Mouse (Mus musculus) neural tube, embryonic 14.5 days (tissue): ENCODE measurements around the gene Adig. TPM values are rescaled to one million over a fixed set of nuclear protein-coding genes. Genes with fewer than 3 reads are reported as not detected.

Experiments used
- ATAC-seq: fragments of 200-750 bp; cut with Nextera tagmentation; 2 replicates; pipeline ENCODE4 v1.8.0; 2017; ENCODE audit warnings: low read depth, mild to moderate bottlenecking, moderate TSS enrichment, moderate library complexity
- H3K27ac ChIP-seq: fragments of 300-500 bp; sonication (generic); 2 replicates; pipeline ENCODE4 v1.5.1; 2014; ENCODE audit warnings: low read depth, mild to moderate bottlenecking, control low read depth, low read length, moderate library complexity, mixed read lengths
- H3K27me3 ChIP-seq: fragments of 300-500 bp; sonication (generic); 2 replicates; pipeline ENCODE4 v1.6.1; 2014; ENCODE audit warnings: low read length; ENCODE audit not compliant: control insufficient read depth, insufficient read depth
- H3K36me3 ChIP-seq: fragments of 300-500 bp; sonication (generic); 2 replicates; pipeline ENCODE4 v1.6.1; 2014; ENCODE audit warnings: low read length, mixed read lengths; ENCODE audit not compliant: control insufficient read depth, insufficient read depth
- H3K4me1 ChIP-seq: fragments of 300-500 bp; sonication (generic); 2 replicates; pipeline ENCODE4 v1.6.1; 2014; ENCODE audit warnings: low read length; ENCODE audit not compliant: control insufficient read depth, insufficient read depth
- H3K4me2 ChIP-seq: fragments of 300-500 bp; sonication (generic); 2 replicates; pipeline ENCODE4 v1.6.1; 2014; ENCODE audit warnings: mild to moderate bottlenecking, low read depth, low read length, control low read depth
- H3K4me3 ChIP-seq: fragments of 300-500 bp; sonication (generic); 2 replicates; pipeline ENCODE4 v1.5.1; 2014; ENCODE audit warnings: low read depth, low read length, control low read depth, mixed read lengths
- H3K9ac ChIP-seq: fragments of 300-500 bp; sonication (generic); replicated peaks from 2 replicates; pipeline ENCODE4 v1.6.1; 2014; ENCODE audit warnings: low read depth, mild to moderate bottlenecking, control low read depth, low read length, mixed read lengths
- H3K9me3 ChIP-seq: fragments of 300-500 bp; sonication (generic); 2 replicates; pipeline ENCODE4 v1.6.1; 2016; ENCODE audit warnings: low read length; ENCODE audit not compliant: control insufficient read depth
- WGBS: fragments of 180-500 bp; shearing (Covaris S2); extraction: QIAGEN DNeasy Blood & Tissue Kit; methylation state at CpG from one replicate; pipeline ENCODE4 v1.1.7; 2014; 5-methylcytosine and 5-hydroxymethylcytosine counted together
- polyA plus RNA-seq: library from polyadenylated mRNA; unstranded; fragments of >200 nt; fragmentation: Nextera tagmentation; extraction: Ambion mirVana; gene quantifications from 2 replicates; pipeline ENCODE4 v1.2.1, GENCODE M21; 2014

Gene Adig
- polyA plus RNA-seq, 1 experiment from 2014 or later = not detected

DNA sequence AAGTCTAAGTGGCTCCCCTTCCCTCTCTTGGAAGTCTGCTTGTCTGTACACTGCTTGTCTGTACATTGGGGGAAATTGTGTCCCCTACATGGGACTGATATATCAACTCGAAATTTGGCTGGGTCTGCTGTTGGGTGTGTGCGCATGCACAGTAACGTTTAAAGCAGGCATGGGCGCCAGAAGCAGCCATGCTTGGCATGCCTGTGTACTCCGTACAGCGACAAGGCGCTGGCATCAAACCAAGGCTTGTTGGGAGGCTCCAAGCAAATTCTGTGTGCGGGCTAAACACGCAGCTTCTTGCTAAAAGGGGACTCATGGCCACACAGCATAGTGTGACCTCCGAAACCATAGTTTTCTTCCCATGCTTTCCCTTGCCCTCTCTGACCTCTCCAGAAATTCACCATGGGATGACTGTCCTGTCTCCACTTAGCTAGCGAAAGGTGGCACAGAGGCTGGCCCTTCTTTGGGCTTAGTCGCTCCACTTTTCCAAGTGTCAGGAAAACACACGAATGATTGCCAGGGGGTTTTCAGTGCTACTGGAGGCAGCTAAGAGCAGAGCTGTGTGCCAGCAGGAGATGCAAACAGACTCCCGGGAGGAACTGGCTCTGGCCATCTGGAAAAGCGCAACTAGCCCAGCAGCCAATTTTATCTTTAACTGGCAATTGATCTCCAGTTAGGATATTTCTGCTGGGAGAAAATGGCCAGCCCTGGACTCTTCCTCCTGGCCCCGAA lies 21.9 kb downstream of the Adig start:
- Histone ChIP-seq H3K4me2 (no peak overlapping the region), H3K27ac (no peak overlapping the region), H3K4me1 (no peaks in the 10 kb centered on the region), H3K36me3 (no peaks in the 10 kb centered on the region), H3K9ac (no peak overlapping the region), H3K4me3 (no peak overlapping the region), H3K9me3 (no peaks in the 10 kb centered on the region), H3K27me3 (no peaks in the 10 kb centered on the region)
- 84% methylated on average over 16 of the region's 16 CpGs for WGBS
- no peak for ATAC-seq

GRCm38 (mm10) chr2:158534090-158534489 lies 31.7 kb downstream of the Adig start:
- no peak overlapping the region for H3K9ac ChIP-seq
- H3K27ac ChIP-seq = no peak overlapping the region
- WGBS = 7% methylated on average over 4 of the region's 4 CpGs

GRCm38 (mm10) chr2:158534559-158534958 lies 32.1 kb downstream of the Adig start:
- WGBS = 79% methylated on average over 8 of the region's 8 CpGs
- Histone ChIP-seq H3K27ac (no peak overlapping the region), H3K9ac (no peak overlapping the region), H3K4me1 (no peaks in the 10 kb centered on the region), H3K36me3 (no peaks in the 10 kb centered on the region), H3K27me3 (no peaks in the 10 kb centered on the region), H3K9me3 (no peaks in the 10 kb centered on the region), H3K4me3 (no peak overlapping the region), H3K4me2 (no peak overlapping the region)
- ATAC-seq = no peak

More at GRCm38 (mm10) chr2:158534090-158534489, 31.7 kb downstream of the Adig start:
- Histone ChIP-seq H3K9me3 (no peaks in the 10 kb centered on the region), H3K27me3 (no peaks in the 10 kb centered on the region), H3K36me3 (no peaks in the 10 kb centered on the region), H3K4me3 (no peak overlapping the region), H3K4me1 (no peaks in the 10 kb centered on the region), H3K4me2 (no peak overlapping the region)
- peak; percentile 66; the same call in 1 of the 2 replicates for ATAC-seq

DNA sequence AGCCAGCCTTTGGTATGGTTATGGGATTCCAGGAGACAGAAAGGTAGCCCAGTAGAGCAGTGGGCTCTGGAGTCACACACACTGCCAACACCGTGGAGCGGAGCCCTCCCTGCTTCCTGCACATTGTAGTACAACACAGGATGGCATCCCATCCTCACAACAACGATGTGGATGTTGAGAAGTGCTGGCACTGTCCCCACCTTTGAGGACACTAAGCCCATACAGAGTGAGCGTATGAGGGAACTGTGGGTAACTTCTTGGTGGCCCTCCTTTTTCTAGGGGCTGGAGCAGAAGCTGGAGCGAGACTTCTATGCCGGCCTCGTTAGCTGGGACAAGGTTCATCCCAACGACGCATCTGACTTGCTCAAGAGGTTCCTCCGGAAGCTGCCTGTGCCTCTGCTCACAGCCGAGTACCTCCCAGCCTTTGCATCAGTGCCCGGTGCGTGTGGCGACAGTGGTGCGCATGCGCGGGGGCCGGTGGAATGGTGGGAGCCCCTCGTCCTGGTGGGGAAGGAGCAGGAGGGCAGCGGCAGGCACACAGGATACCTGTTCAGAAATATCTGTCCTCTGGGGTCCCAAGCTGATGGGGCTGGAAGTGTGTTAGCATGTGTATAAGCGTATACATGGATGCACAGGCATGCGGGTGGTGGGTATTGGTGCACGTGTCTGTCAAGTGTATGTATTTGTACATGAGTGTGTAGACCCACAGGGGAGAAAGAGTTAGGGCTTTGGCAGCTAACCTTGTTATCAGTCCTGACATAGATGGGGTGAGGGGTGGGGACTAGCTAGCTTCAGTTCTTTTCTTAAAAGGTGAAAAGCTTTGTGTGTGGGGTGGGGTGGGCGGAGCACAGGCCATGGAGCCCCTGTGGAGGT lies 37.3 kb downstream of the Adig start:
- no peaks in the 10 kb centered on the region for H3K27me3 ChIP-seq
- no peaks in the 10 kb centered on the region for H3K36me3 ChIP-seq
- no peaks in the 10 kb centered on the region for H3K4me1 ChIP-seq
- no peak overlapping the region; the same call in 1 of the 2 replicates for H3K27ac ChIP-seq
- H3K9ac ChIP-seq = peak overlapping the region; percentile 21; the same call in 1 of the 2 replicates
- peak overlapping the region; percentile 29 for H3K4me2 ChIP-seq
- ATAC-seq = peak; percentile 49; the same call in 1 of the 2 replicates
- H3K9me3 ChIP-seq = no peaks in the 10 kb centered on the region
- 0 out of 2 replicates have a peak overlapping the region, but pooled peaks have one; percentile 1 for H3K4me3 ChIP-seq
- 52% methylated on average over 24 of the region's 24 CpGs for WGBS

GRCm38 (mm10) chr2:158541286-158541685 lies 38.9 kb downstream of the Adig start:
- Histone ChIP-seq H3K4me2 (no peak overlapping the region), H3K27ac (no peak overlapping the region), H3K4me1 (no peaks in the 10 kb centered on the region), H3K36me3 (no peaks in the 10 kb centered on the region), H3K27me3 (no peaks in the 10 kb centered on the region), H3K4me3 (no peak overlapping the region), H3K9me3 (no peaks in the 10 kb centered on the region), H3K9ac (no peak overlapping the region)
- ATAC-seq = no peak
- 60% methylated on average over 4 of the region's 4 CpGs for WGBS

DNA sequence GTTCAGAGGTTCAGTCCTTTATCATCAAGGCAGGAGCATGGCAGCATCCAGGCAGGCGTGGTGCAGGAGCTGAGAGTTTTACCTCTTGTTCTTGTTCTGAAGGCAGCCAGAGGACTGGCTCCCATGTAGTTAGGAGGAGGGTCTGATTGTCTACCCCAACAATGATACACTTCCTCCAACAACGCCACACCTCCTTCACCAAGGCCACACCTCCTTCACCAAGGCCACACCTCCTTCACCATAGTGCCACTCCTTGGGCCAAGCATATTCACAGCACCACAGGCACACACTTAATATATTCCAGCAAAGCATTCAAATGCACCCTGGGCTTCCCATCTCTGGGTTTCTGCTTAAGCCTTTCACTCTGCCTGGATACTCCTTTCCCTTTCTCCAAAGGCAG lies 42.9 kb downstream of the Adig start:
- Histone ChIP-seq H3K27ac (no peak overlapping the region), H3K4me2 (no peak overlapping the region), H3K9ac (no peak overlapping the region), H3K4me3 (no peak overlapping the region), H3K27me3 (no peaks in the 10 kb centered on the region), H3K9me3 (no peaks in the 10 kb centered on the region), H3K36me3 (no peaks in the 10 kb centered on the region), H3K4me1 (0 out of 2 replicates have a peak, but pooled peaks cover 3% of the 10 kb centered on the region)
- no peak for ATAC-seq
- WGBS = 79% methylated on average over 2 of the region's 2 CpGs

DNA sequence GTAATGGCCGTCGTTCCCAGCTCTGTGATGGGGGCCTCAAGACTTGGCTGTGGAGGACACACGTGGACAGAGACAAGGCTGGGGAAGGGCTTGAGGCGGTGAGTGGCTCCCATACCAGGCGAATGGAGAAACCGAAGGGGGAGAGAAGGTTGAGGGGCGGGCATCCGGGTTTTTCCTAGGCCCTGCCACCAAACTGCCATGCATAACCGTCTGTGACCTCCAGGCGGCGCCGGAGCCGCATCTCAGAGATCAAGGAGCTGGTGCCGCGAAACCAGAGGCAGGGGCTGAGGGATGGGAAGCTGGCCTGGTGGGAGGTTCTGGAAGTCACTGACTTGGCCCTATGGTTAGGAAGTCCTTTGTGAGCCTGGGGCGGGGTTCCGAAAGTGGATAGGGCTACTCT lies 44.3 kb downstream of the Adig start:
- Histone ChIP-seq H3K9ac (0 out of 2 replicates have a peak overlapping the region, but pooled peaks have one; percentile 34), H3K9me3 (no peaks in the 10 kb centered on the region), H3K4me3 (no peak overlapping the region), H3K4me1 (0 out of 2 replicates have a peak, but pooled peaks cover 6% of the 10 kb centered on the region), H3K4me2 (no peak overlapping the region), H3K27me3 (no peaks in the 10 kb centered on the region), H3K27ac (no peak overlapping the region), H3K36me3 (no peaks in the 10 kb centered on the region)
- peak; percentile 74; the same call in 1 of the 2 replicates for ATAC-seq
- 2% methylated on average over 17 of the region's 17 CpGs for WGBS

DNA sequence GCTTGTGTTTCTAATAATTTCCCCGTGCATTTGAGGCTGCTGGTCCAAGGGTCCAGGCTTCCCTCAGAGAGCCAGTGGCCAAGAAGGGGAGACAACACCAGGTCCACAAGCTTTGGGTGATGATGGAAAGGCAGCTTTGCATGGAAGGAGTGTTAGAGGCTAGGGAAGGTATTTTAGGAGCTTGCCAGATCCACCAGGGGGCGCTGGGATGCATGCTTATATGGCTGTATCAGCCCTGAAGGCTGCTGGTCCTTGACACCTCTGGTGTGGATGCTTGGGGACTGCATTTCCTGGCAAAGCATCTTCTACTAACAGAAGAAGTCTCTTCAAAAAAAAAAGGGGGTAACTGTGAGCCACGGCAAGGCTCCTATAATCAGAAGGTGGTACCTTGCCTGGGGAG lies 47.7 kb downstream of the Adig start:
- H3K4me3 ChIP-seq = no peak overlapping the region
- no peak overlapping the region for H3K4me2 ChIP-seq
- H3K4me1 ChIP-seq = 0 out of 2 replicates have a peak, but pooled peaks cover 6% of the 10 kb centered on the region
- H3K27me3 ChIP-seq = no peaks in the 10 kb centered on the region
- H3K36me3 ChIP-seq = no peaks in the 10 kb centered on the region
- H3K27ac ChIP-seq = no peak overlapping the region
- 5% methylated on average over 3 of the region's 3 CpGs for WGBS
- no peaks in the 10 kb centered on the region for H3K9me3 ChIP-seq
- H3K9ac ChIP-seq = no peak overlapping the region
- ATAC-seq = peak; percentile 48; the same call in 1 of the 2 replicates

DNA sequence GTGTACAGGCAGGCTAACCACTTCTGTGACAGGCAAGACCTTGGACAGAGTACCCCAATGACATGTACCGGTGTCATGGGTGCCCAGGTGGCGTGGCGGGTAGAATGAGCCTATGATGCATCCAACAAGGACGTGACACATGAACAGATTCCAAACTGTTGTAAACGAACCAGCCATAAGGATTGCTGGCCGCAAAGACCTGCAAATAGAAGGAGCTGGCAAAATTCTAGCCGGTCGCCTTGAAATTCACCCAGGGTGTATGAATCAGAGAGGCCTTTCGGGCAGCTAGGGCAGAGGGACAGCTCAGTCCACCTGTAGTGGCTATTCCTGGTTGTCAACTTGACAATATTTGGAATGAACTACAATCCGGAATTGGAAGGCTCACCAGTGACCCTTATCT lies 52.0 kb downstream of the Adig start:
- no peak for ATAC-seq
- H3K4me3 ChIP-seq = no peak overlapping the region
- H3K4me2 ChIP-seq = no peak overlapping the region
- H3K9me3 ChIP-seq = no peaks in the 10 kb centered on the region
- H3K27me3 ChIP-seq = no peaks in the 10 kb centered on the region
- H3K4me1 ChIP-seq = peaks cover 14% of the 10 kb centered on the region
- H3K27ac ChIP-seq = no peak overlapping the region
- WGBS = 19% methylated on average over 10 of the region's 10 CpGs
- H3K36me3 ChIP-seq = no peaks in the 10 kb centered on the region
- no peak overlapping the region for H3K9ac ChIP-seq
